Mouse (Mus musculus) right cerebral cortex, postnatal 10 days (tissue): ENCODE data around the gene Trmt1l.

ENCODE experiments used
- DNase-seq, 2 experiments: peaks; one replicate each; pipeline ENCODE4 v3.0.0; 2021; ENCODE audit warnings: low spot score in 2 of 2

Trmt1l gene

GRCm38 (mm10) chr1:151494711-151495110, 66.4 kb downstream of the Trmt1l start:
- peak in 1 of 2 experiments; percentile 32 for DNase-seq

- no peak for DNase-seq
Observed at GRCm38 (mm10) chr1:151495635-151496285, 67.4 kb downstream of the Trmt1l start.

- peak in 1 of 2 experiments; percentile 47 for DNase-seq
Observed at GRCm38 (mm10) chr1:151497028-151497427, 68.7 kb downstream of the Trmt1l start.

- DNase-seq: no peak
Observed at GRCm38 (mm10) chr1:151497942-151498341, 69.6 kb downstream of the Trmt1l start.

GRCm38 (mm10) chr1:151498381-151498780, 70.0 kb downstream of the Trmt1l start:
- DNase-seq: no peak

GRCm38 (mm10) chr1:151499815-151500501, 71.6 kb downstream of the Trmt1l start:
- DNase-seq: peak; percentile 59 to 68

- DNase-seq: peak; percentile 91 to 92
Observed at GRCm38 (mm10) chr1:151500531-151501361, 72.4 kb downstream of the Trmt1l start, which contains the start of gene Rnf2. Gene Rnf2, minus strand, starts transcription at chr1:151500955.
